Mouse (Mus musculus) cerebellum, adult 8-10 months (tissue): ENCODE results near the gene Grap2.
A peak's percentile ranks its signal among the peaks of the same experiment; 100 is the strongest.

Experiments
- DNase-seq: peaks from one replicate; pipeline ENCODE4 v3.0.0; 2022

Grap2 gene

DNA sequence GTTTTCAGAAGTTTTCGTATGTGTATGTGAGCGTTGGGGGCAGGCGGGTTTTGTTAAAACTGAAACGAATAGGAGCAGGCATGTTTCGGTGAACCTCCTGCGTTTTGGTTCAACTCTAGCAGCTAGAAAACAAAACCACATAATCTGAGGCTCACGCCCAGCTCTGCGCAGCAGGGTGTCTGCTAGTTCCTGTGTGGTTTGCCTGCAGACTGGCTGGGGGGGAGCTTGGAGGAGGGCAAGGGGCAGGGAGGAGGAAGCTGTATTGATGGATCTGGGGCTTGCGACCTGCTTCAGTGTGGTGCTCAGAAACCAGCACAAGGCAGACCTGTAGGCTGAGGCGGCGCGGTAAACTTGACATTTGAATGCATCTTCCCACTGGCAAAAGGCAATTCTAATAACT, at the start of gene Grap2:
Gene Grap2, plus strand, starts transcription at position 304 of the 400 bp plus-strand sequence.
- DNase-seq, result no peak

DNA sequence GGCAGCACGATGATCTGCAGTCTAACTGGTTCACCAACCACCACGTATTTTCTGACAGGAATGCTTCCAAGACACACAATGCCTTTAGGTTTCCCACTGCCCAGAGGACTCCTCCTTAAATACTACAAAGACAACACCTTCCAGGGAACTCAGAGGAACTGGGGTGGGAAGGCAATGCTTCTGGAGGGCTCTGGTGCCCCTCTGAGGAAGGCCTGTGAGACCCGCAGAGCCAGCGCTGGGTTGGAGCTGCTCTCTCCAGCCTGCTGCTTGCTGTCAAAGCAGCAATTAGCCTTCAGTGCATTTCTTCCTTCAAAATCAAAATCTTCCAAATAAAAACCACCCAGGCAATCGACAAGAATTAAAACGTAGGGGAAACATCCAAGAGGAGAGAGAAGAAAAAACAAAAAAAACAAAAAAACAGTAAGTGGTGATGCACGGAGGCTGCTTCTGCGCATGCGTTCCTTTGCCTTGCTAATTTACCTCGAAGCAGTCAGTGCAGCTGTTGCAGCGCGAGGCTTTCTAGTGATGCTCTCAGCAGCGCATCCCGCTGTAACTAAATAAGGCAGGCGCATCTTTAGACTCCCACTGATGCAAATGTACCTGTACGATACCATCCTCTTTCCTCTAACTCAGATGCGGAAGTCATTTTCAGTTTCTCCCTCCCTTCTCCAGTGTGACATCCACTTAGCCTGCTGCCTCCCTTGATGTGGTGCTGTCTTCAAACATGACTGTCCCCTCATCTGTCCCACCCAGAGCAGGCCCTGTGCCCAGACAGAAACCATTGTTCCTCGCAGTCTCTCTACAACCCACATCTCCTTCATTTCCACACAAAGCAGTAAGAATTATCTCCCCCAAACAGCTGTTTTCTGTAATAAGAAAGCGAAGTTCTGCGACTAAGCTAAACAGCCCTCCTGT, 42.2 kb upstream of the Grap2 start:
- no peak for DNase-seq

DNA sequence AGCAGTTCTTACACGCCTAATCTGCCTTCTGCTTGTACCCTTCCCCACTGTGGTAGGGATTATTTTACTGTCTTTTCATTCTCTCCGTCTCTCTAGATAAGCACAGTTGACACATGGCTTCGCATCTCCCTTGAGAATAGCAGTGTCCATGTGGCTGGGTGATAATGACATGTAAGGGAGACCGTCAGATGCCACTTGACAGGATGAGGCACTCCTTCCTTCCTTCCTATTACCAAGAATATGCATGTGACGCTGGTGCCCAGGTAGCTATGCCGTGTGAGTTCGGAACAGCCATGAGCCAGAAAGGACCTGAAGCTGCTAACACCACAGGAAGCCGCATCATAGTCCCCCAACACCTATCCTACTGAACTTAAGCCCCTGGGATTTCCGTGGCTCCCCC, 41.4 kb upstream of the Grap2 start:
- DNase-seq, result no peak

DNA sequence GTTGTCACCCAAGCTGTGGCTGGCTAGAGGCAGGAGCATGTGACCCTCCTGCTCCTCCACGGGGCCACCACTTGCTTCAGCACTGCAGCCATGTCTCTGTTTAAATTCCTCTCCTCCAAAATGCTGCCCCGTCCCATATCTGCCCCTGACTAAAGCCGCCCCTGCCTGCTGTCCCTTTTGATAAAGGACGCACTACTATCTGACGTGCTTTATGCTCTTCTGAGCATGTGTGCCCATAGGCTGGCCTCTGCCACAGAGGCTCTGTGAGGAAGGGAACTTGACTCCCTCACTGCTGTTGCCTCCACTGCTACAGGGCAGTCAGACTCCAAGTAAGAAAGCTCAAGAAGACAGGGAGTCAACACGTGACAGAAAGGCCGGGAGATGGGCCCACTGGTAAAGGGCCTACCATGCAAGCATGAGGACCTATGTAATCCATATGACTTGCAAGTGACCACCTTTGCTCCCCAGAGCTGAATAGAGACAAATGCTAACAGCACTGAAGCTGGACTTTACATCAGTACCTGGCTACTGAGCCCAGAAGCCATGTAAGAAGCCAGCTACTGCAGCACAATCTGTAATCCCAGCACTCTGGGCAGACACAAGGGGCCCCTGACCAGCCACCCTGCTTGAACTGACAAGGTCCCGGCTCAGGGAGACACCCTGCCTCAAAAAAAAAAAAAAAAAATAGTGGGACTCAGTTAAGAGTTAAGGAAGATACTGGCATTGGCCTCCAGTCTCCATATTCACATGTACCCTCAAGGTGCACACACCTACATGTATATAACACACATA, 39.9 kb upstream of the Grap2 start:
- no peak for DNase-seq

DNA sequence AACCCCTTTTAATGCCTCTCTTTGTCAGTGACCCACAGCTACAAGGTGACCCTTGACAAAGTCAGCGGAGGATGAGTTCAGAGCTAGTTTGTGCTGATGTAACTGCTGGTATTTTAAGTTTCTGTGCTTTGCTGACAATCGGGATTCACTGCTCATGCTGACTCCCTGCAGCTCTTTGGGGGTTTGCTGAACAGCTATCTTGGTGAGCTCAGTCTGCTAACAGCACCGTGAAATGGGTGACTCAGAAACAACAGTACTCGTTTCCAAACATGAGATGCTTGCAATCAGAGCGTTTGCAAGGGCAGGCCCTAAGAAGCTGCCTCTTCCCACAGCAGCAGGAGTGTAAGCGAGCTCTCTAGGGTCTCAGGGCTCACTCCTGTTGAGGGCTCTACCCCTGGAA, 39.1 kb upstream of the Grap2 start:
- no peak for DNase-seq

DNA sequence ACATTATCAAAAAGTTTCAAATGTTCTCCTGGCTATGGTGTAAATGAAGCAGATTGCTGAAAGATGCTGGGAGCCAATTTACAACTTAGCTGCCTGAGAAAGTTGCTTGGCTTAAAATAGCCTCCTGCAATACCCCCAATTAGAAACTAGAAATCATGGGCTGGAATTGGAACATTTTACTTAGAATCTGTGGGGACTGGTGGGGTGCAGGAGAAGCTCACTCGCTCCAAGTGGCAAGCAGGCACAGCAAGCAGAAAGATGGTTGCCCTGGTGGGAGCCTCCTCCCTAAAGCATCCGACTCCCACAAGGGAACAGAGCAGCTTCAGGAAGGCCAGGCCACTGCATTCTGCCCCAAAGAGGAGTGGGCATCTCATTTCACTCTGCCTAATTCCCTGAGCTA, 36.3 kb upstream of the Grap2 start:
- DNase-seq, result no peak

DNA sequence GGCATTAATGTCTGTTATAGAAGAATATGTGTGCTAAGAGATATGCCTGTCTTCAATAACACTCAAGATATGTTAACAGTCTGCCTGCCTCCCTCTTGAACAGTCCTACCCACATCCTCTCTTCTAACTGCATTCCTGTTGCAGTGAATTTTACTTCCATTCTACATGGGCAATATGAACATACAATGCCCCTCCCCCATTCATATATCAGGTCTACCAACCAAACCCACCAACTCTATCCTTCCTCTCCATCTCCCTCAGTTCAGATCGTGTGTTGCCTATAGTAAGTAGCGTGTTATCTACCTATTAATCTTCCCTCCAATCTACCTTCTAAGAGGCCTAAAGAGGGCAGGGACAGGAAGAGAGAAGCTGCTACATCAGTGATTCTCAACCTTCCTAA, 34.3 kb upstream of the Grap2 start:
- no peak for DNase-seq

DNA sequence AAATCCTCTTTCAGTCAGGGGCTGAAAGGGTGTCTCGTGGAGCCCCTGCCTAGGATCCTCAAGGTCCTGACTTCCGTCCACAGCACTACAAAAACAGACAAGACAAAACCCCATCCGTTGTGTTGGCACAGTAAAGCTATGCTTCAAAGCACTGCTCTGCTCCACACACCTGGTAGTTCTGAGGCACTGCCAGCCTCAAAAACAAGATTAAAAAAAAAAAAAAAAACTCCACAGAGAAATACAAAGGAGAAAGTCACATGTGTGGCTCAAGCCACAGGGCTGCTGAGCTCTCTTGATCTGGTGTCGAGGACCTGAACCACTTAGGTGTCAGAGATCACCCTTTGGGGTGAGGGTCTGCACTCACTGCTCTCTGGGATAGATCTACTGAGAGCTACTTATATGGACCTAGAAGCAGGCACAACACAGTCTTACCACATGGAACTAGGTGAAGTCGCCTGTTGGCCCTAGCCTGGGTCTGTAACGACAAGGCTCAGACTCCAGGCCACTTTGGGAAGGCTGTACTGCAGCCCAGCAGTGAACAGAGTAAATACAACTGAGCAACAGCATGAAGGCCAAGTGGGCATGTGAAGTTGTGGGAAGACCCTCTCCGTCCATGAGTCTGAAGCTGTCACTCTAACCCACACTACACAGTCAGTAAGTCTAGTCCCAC, 33.6 kb upstream of the Grap2 start:
- no peak for DNase-seq

DNA sequence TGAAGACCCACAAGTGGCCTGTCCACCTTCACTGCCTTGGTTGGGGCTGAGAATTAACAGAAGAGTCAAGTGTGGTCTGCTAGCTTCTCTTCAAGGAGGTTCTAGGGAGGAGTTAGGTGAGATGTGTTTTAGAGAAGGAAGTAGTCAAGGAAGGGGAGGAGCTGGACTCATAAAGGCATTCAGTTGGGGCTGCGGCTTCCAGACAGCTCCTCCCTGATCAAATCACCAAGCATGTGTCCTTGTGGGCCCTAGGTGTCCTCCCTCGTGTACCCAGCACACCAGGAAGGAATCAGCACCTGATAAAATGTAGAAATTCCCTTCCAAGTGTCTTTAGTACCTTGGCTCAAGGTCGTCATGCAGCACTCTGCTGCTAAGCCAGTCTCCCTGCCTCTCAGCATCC, 28.3 kb upstream of the Grap2 start:
- DNase-seq, result no peak

DNA sequence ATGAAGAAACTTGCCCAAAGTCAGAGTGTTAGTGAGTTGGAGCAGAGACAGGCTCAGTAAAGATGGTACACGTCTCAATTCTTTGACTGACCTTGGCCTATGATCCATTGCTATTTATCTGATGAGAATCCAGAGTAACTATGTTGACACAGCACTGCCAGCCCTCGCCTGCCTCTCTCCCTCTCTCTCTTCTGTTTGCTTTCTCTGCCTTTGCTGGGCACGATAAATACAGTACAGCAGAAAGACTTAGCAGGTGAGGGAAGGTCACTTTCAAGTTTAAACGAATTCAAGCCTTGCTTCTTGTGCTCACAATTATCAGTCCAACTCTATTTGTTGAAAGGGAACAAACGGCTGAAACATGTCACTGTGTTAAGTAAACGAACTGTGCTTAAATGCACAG, 27.0 kb upstream of the Grap2 start:
- no peak for DNase-seq

DNA sequence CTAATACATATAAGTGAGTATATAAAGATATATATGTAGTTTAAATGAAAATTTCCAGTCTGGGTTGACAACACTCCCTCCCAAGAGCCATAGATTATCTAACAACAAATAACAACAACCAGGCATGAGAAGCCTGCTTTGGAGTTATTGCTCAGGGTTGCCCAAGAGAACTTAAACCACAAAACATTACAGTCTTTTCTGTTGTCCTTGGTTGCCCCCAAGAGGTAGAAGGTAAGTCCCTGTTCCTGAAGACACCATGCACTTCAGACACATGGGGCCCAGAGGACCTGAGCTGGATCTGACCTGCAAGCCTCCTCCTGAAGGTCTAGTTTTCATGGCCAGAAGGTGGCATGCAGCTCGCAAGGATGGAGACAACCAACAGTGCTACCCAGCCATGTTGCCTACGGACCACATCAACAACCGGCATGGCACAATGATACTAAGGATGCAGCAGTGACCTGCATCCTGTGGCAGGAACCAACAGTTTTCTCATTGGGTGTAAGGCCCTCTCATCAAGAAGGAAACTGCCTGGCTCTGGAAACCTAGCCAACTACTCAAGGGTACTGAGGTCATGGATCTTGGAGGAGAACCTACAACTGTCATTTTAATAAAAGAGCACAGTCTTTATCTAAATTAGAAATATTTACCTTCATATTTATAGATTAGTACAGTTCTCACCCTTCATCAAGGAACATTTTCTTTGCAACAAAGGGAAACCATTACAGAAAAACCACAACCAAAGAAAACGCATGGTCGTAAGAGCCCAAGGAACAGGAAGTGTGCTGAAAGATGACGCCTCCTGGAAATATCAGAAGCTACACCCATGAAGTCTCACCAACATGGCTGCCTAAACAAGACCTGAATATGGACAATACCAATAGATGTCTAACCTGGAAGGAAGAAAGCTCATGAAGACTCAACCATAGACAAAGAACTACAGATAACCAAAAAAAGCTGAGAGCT, 17.3 kb upstream of the Grap2 start:
- DNase-seq, result no peak

DNA sequence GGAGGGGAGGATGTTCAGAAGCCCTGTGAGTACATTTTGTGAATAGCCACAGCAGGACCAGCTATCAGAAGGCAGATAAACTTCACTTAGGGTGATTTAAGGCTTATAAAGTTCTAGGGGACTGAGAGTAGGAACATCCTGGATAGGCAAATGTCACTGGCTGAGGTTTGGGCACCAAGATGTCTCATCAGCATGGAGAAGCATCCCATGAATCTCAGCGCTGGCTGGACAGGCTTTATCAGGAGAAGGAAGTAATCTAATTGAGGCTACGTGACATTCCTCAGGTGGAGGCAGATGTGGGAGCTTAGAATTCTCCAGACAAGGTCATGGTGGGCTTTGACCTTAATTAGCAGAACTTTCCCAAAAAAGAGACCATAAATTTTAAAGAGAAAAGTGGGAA, 16.4 kb upstream of the Grap2 start:
- no peak for DNase-seq

DNA sequence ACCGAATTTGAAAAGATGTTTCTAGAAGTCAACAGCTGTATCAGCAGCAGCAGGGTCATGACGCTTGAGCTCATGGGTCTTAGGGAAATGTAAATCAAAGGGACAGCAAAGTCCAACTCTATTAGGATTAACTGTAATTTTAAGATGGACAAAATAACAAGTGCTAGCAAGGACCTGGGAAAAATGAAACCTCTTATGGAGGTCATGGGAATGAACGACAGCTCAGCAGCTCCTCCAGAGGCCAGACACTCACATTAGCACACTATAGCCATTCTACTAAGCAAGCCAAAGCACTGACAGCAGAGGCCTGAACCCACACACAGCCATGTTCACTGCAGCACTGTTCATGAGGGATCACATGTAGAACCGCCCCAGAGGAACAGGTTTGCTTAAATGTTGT, 14.6 kb upstream of the Grap2 start:
- no peak for DNase-seq

DNA sequence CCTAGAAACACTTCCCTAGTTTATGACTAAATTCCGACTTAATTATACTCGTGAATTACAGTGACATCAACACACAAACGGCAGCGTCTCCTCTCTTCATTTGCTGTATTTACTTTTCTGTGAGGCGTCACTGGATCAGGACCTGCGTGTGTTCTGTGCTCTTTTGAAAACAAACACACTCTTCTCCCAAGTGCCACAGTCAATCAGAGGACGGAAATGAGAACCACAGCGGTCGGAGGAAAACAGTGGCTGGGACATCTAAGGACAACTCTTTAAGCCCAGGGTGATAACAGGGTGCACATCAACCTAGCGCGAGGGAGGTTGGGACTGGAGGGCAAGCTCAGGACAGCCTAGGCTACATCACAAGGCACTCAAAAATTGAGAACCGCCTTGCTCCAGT, 12.9 kb upstream of the Grap2 start:
- no peak for DNase-seq

DNA sequence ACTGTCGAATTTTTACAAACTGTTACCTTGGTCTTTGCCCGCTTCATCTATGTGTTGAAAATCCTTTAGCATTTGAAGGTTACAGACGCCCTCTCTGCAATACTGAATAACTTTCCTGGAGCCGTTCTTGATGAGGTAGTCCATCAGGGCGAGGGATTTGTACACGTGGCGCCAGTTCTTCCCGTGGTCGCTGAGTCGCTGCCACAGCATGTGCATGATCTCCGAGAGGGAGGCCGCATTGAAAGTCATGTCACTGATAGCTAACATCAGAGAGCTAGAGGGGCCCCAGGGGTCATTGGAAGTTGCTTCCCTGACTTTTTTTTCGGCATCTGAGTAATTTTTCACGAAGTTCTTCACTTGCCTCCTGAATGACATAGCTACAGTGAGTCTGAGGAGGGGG, 12.4 kb upstream of the Grap2 start:
- no peak for DNase-seq

DNA sequence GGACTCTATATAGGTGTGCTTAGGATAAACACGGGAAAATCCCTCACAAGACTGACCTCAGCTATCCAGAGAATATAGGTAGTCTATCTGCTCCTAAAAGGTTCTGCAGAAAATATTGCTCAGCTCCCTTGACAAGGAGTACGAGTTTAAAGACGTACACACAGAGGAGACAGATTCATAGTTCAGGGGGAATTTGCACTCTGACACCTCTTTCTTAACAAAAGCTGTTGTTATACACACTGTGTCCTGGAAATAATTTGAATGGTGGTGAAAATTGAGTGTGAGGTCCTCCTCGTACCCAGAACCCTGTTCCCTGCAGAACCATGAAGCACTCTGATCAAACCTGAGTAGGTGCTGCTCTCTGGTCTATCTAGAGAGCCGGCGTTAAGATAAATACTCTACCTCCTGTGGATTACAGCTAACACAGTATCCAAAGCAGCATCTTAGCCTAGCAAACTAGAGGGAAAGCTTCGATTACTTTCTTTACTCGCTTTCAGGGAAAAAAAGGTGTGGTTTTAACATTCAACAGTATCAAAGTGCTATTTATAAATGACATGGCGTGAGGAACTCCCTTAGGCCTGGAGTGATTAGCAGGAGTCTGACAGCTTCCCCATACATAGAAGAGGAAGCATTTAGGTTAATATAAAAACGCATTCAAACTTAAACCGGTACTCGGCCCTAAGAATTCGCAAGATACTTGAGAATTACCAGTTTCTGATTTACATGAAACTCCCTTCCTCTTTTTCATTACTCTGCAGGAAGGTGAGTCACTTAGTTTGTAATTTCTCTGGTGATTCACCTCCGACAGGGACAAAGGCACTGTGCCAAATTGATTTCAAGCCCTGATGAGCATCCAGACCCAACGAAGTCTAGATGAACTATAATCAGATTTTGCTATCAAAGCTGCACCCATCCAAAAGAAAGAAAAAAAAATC, 11.5 kb upstream of the Grap2 start:
- DNase-seq, result peak; percentile 42

DNA sequence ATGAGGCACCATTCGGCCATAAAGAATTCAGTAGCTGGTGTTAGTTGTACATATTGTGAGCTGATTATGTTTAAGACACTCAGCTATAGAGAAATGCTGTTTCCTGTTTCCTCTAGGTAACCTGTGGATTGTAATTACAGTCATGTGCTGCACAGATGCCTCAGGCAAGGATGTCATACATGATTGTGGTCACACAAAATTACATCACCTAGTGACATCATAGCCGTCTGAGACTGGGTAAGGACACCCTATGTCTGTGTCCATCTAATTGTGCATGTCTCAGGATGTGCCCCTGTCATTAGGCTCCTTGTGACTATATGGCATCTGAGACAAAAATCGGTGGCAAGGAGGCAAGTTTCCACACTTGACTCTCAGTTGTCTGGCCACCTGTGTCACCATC, 9.9 kb upstream of the Grap2 start:
- no peak for DNase-seq

DNA sequence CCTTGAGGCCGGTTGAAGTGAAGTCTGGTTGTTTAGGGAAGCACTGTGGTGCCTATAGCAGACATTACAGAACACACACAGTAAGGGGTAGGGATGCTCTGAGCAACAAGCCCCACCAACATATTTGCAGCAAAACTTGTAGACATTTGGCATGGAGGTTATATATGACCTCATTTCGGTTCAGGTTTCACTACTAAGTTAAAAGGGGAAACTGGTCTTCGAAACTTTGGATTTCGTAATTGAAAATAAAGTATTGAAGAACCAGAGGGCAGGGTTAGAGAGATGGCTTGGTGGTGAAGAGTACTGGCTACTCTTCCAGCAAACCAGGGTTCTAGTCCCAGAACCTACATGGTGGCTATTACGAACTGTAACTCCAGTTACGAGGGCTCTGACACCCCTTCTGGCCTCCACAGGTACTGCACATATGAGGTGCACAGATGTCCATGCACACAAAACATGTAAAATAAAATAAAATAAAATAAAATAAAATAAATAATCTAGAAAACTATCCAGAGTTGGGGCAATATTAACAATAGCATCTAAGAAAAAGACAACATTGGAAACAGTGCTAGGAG, 8.7 kb upstream of the Grap2 start:
- no peak for DNase-seq

DNA sequence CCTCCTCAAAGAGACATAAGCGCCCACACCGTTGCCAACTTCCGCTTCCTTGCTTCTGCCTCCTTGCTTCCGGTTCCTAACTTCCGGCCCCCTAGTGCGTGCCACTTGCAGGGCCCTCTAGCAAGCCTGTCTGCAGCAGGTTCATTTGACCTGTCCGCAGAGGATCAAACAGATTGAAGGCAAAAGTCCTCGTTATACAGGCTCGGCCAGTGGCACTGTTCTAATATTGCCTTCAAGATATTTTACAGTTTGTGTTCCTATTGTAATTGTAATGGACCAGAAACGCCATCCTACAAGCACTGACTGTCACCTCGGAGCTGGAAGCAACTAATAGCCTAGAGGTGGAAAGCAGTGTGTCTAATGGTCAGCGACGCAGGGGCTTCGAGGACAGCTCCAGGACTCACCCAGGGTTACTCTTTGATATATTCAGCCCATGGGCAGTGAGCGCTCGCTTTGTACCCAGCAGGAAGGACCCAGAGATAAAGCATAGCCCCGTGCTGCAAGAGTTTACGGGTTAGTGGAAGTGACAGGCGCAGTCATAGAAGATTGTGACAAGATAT, 7.2 kb upstream of the Grap2 start, which contains the start of gene Enthd1:
Gene Enthd1, minus strand, starts transcription at position 51 of the 560 bp plus-strand sequence.
- no peak for DNase-seq

DNA sequence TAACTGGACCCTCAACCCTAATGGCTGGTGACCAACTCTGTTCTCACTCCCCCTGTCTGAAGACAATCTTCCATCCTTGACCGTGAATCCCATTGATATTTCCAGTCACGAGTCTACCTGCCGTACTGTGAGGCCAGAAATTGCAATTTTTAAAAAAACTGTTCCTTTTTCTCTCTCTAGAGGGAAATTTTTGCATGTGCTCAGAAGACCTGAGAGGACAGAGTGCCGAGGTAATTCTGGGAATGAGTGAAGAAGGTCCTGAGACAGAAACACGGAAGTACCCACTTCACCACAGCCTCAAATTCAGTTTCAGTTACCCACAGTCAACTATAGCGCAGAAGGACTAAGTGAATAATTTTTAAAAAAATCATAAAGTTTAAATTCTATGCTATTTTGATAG, 5.7 kb upstream of the Grap2 start:
- no peak for DNase-seq

DNA sequence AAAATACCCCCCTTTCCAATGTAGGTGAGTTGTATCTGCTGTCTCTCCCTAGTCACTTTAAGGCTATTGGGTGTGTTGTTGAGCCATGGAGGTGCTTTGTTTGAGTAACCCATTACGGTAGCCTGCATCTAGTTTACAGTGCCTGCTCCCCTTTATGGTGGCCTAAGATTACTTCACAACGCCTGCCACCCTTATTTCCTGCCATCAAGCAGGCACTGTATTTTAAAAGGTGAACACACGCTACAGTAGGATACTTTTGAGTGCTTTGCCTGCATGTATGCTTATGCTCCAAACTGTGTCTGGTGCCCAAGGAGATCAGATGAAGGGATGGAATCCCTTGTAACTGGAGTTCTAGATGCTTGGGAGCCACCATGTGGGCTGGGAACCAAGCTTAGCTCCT, 5.3 kb upstream of the Grap2 start:
- no peak for DNase-seq
